Mouse (Mus musculus) limb, embryonic 14.5 days (tissue): Measurements from ENCODE around the gene Cacna1e. TPM values are rescaled to one million over a fixed set of nuclear protein-coding genes. Genes with fewer than 3 reads are reported as not detected.
A peak's percentile ranks its signal among the peaks of the same experiment; 100 is the strongest.

Experiments used
- ATAC-seq: fragments of 200-750 bp; cut with Nextera tagmentation; 2 replicates; pipeline ENCODE4 v1.8.0; 2017; ENCODE audit warnings: low read depth, moderate number of reproducible peaks, moderate TSS enrichment; ENCODE audit not compliant: low FRiP score
- DNase-seq: peaks from one replicate; pipeline ENCODE4 v3.0.0-alpha.2; 2015; ENCODE audit warnings: low spot score
- H3K27ac ChIP-seq: fragments of 300-500 bp; sonication (generic); replicated peaks from 2 replicates; pipeline ENCODE4 v1.5.1; 2014; ENCODE audit warnings: low read depth, mild to moderate bottlenecking, low read length, moderate library complexity, mixed read lengths
- H3K27me3 ChIP-seq: fragments of 300-500 bp; sonication (generic); 2 replicates; pipeline ENCODE4 v1.6.1; 2014; ENCODE audit warnings: low read length, mixed read lengths; ENCODE audit not compliant: control insufficient read depth, insufficient read depth
- H3K36me3 ChIP-seq: fragments of 300-500 bp; sonication (generic); 2 replicates; pipeline ENCODE4 v1.6.1; 2014; ENCODE audit warnings: mild to moderate bottlenecking, low read length, moderate library complexity, mixed read lengths; ENCODE audit not compliant: control insufficient read depth, insufficient read depth
- H3K4me1 ChIP-seq: fragments of 300-500 bp; sonication (generic); 2 replicates; pipeline ENCODE4 v1.6.1; 2014; ENCODE audit warnings: antibody characterized with exemption, low read length, mixed read lengths; ENCODE audit not compliant: control insufficient read depth, insufficient read depth
- H3K4me2 ChIP-seq: fragments of 300-500 bp; sonication (generic); replicated peaks from 2 replicates; pipeline ENCODE4 v1.6.1; 2014; ENCODE audit warnings: low read depth, mild to moderate bottlenecking, low read length, moderate library complexity; ENCODE audit not compliant: severe bottlenecking
- H3K4me3 ChIP-seq: fragments of 300-500 bp; sonication (generic); replicated peaks from 2 replicates; pipeline ENCODE4 v1.5.1; 2014; ENCODE audit warnings: low read length
- H3K9ac ChIP-seq: fragments of 300-500 bp; sonication (generic); 2 replicates; pipeline ENCODE4 v1.6.1; 2014; ENCODE audit warnings: mild to moderate bottlenecking, low read depth, low read length, moderate library complexity; ENCODE audit not compliant: severe bottlenecking
- H3K9me3 ChIP-seq: fragments of 300-500 bp; sonication (generic); 2 replicates; pipeline ENCODE4 v1.6.1; 2016; ENCODE audit warnings: low read length; ENCODE audit not compliant: control insufficient read depth
- POLR2A ChIP-seq: fragments of 200-500 bp; IDR thresholded peaks from 2 replicates; pipeline ENCODE4 v1.8.0; 2012; ENCODE audit warnings: inconsistent platforms, mild to moderate bottlenecking, moderate library complexity, borderline replicate concordance; ENCODE audit not compliant: insufficient read depth, insufficient read length; ENCODE audit errors: extremely low read depth
- WGBS: fragments of 180-500 bp; shearing (Covaris S2); extraction: QIAGEN DNeasy Blood & Tissue Kit; methylation state at CpG from one replicate; pipeline ENCODE4 v1.1.7; 2014; 5-methylcytosine and 5-hydroxymethylcytosine counted together
- polyA plus RNA-seq, 2 experiments: library from polyadenylated mRNA; depleted of rRNA in 1 of 2; stranded (reverse) in 1 of 2; unstranded in 1 of 2; fragments of >200 nt; fragmentation: Nextera tagmentation in 1 of 2; extraction: Ambion mirVana in 1 of 2; gene quantifications; 2 replicates each; pipeline versions ENCODE4 v1.2.1 to v1.2.3; 2012 to 2014

Gene Cacna1e
- polyA plus RNA-seq, 2 experiments = 0.51 to 1.4 TPM

DNA sequence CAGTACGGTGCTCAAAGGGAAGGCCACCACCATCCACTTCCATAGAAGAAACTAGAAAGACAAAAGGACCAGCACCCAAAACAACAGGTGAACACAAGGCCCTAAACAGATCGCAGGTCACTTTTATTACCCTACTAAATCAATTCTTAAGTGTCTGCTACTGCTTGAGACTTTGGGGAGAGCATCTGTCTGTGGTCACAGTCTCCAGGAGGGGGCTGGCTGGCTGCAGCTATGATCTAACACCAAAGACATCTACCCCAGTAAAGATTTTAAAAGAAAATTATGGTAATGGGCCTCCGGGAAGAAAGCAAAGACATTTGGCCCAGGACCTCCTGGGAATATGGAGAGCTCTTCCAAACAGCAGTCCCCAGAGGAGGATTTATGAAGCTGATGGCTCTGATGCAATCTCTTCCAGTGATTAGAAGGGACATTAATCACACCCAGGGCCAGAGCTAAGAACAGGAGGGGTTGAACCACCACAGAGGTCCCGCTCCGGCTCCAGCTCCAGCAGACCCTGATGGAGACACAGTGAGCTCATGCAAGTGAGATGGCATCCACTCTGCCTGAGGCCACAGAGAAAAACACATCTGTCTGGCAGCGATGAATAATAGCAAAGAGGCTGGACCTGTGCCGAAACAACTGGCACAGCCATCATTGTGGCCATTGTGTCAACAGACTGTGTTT, 178.3 kb downstream of the Cacna1e start:
- DNase-seq (no peak), ATAC-seq (no peak)
- no peak for TF ChIP-seq POLR2A

GRCm38 (mm10) chr1:154704558-154705185, 179.6 kb downstream of the Cacna1e start:
- 16% methylated on average over 11 of the region's 11 CpGs for WGBS
- Histone ChIP-seq H3K36me3 (no peaks in the 10 kb centered on the region), H3K4me1 (peaks cover 24% of the 10 kb centered on the region), H3K4me3 (no peak overlapping the region), H3K27me3 (no peaks in the 10 kb centered on the region), H3K9me3 (no peaks in the 10 kb centered on the region), H3K27ac (no peak overlapping the region), H3K4me2 (no peak overlapping the region), H3K9ac (no peak overlapping the region)
- DNase-seq (peak; percentile 78), ATAC-seq (peak; percentile 83)
- no peak for TF ChIP-seq POLR2A

More for the DNA sequence above, 178.3 kb downstream of the Cacna1e start:
- no peak overlapping the region for H3K27ac ChIP-seq
- 35% methylated on average over 7 of the region's 7 CpGs for WGBS
- no peak overlapping the region for H3K4me2 ChIP-seq
- H3K27me3 ChIP-seq = no peaks in the 10 kb centered on the region
- no peak overlapping the region for H3K4me3 ChIP-seq
- no peak overlapping the region for H3K9ac ChIP-seq
- H3K4me1 ChIP-seq = peaks cover 24% of the 10 kb centered on the region
- H3K36me3 ChIP-seq = no peaks in the 10 kb centered on the region
- H3K9me3 ChIP-seq = no peaks in the 10 kb centered on the region

- Histone ChIP-seq H3K4me1 (peaks cover 24% of the 10 kb centered on the region), H3K9me3 (no peaks in the 10 kb centered on the region), H3K36me3 (no peaks in the 10 kb centered on the region), H3K9ac (no peak overlapping the region), H3K27ac (no peak overlapping the region), H3K4me2 (no peak overlapping the region), H3K4me3 (no peak overlapping the region), H3K27me3 (no peaks in the 10 kb centered on the region)
- ATAC-seq = no peak
- WGBS = 95% methylated on average over 2 of the region's 2 CpGs
- no peak for TF ChIP-seq POLR2A
- DNase-seq = no peak
Observed at GRCm38 (mm10) chr1:154702623-154703022, 181.7 kb downstream of the Cacna1e start.

- Histone ChIP-seq H3K4me1 (0 out of 2 replicates have a peak, but pooled peaks cover 3% of the 10 kb centered on the region), H3K36me3 (no peaks in the 10 kb centered on the region), H3K4me3 (no peak overlapping the region), H3K4me2 (0 out of 2 replicates have a peak overlapping the region, but pooled peaks have one; percentile 17), H3K27me3 (no peaks in the 10 kb centered on the region), H3K9me3 (no peaks in the 10 kb centered on the region), H3K27ac (no peak overlapping the region), H3K9ac (no peak overlapping the region)
- no peak for TF ChIP-seq POLR2A
- 42% methylated on average over 14 of the region's 14 CpGs for WGBS
- DNase-seq = no peak
- ATAC-seq = no peak
Observed at GRCm38 (mm10) chr1:154688876-154689665, 195.2 kb downstream of the Cacna1e start.

DNA sequence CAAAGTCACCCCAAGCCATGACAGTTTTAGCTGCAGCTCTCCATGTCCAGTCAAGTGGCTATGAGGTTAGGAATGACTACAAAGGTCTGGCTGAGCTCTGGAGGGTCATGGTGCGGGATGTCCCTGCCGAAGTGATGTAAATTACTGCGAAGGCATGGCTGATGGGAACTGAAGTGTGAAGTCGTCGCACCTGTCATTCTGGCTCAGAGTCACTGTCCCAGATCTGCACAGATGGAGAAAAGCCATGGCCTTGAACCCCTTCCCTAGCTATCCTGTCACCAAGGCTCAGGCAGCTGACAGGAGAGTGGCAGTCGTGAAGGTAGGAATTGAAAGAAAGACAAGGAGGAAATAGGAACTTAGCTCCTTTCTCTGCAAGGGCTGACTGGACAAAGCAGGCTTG, 197.4 kb downstream of the Cacna1e start:
- WGBS = 82% methylated on average over 6 of the region's 6 CpGs

More for the DNA sequence above, 197.4 kb downstream of the Cacna1e start:
- DNase-seq (no peak), ATAC-seq (no peak)
- H3K27ac ChIP-seq = no peak overlapping the region
- no peak for TF ChIP-seq POLR2A
- no peak overlapping the region for H3K4me3 ChIP-seq
- H3K27me3 ChIP-seq = no peaks in the 10 kb centered on the region
- no peak overlapping the region for H3K9ac ChIP-seq
- no peaks in the 10 kb centered on the region for H3K36me3 ChIP-seq
- no peaks in the 10 kb centered on the region for H3K9me3 ChIP-seq
- no peak overlapping the region for H3K4me2 ChIP-seq
- H3K4me1 ChIP-seq = 0 out of 2 replicates have a peak, but pooled peaks cover 3% of the 10 kb centered on the region
